Mouse (Mus musculus) cerebellum, adult 2 months (tissue): ENCODE measurements around the gene Smpdl3a. TPM values are rescaled to one million over a fixed set of nuclear protein-coding genes. Genes with fewer than 3 reads are reported as not detected.
A peak's percentile ranks its signal among the peaks of the same experiment; 100 is the strongest.

ENCODE experiments used
- DNase-seq, 2 experiments: peaks; one replicate each; pipeline ENCODE4 v3.0.0; 2021
- H3K27ac ChIP-seq: fragments of 200-500 bp; 2 replicates; pipeline ENCODE4 v1.5.1; 2012; ENCODE audit warnings: low read length, control low read depth, inconsistent platforms; ENCODE audit not compliant: insufficient read depth
- H3K27me3 ChIP-seq: fragments of 200-500 bp; 2 replicates; pipeline ENCODE4 v1.6.1; 2012; ENCODE audit warnings: inconsistent platforms, mild to moderate bottlenecking, low read length, moderate library complexity; ENCODE audit not compliant: control insufficient read depth, insufficient read depth
- H3K4me1 ChIP-seq: fragments of 200-500 bp; 2 replicates; pipeline ENCODE4 v1.6.1; 2011; ENCODE audit warnings: low read length; ENCODE audit not compliant: control insufficient read depth, insufficient read depth
- H3K4me3 ChIP-seq: fragments of 200-500 bp; replicated peaks from 2 replicates; pipeline ENCODE3; 2011; ENCODE audit warnings: mild to moderate bottlenecking, low read depth, low read length, control low read depth; ENCODE audit not compliant: insufficient read depth
- CTCF ChIP-seq: fragments of 200-500 bp; IDR thresholded peaks from 2 replicates; pipeline ENCODE4 v1.5.1; 2011; ENCODE audit warnings: low read depth, mild to moderate bottlenecking, control low read depth, low read length, moderate library complexity, borderline replicate concordance; ENCODE audit not compliant: insufficient read depth
- POLR2A ChIP-seq: fragments of 200-500 bp; IDR thresholded peaks from 2 replicates; pipeline ENCODE4 v1.6.1; 2011; ENCODE audit warnings: low read length, control low read depth, borderline replicate concordance; ENCODE audit not compliant: insufficient read depth
- WGBS: fragments of 180-500 bp; shearing (Covaris S2); methylation state at CpG from one replicate; pipeline ENCODE4 v1.1.7; 2018; 5-methylcytosine and 5-hydroxymethylcytosine counted together
- polyA plus RNA-seq: library from polyadenylated mRNA; depleted of rRNA; stranded (reverse); fragments of >200 nt; gene quantifications from 2 replicates; pipeline ENCODE4 v1.2.3, GENCODE M21; 2012; rRNA removed

Smpdl3a gene
- polyA plus RNA-seq = 29.6 and 37.7 TPM in 2 replicates

DNA sequence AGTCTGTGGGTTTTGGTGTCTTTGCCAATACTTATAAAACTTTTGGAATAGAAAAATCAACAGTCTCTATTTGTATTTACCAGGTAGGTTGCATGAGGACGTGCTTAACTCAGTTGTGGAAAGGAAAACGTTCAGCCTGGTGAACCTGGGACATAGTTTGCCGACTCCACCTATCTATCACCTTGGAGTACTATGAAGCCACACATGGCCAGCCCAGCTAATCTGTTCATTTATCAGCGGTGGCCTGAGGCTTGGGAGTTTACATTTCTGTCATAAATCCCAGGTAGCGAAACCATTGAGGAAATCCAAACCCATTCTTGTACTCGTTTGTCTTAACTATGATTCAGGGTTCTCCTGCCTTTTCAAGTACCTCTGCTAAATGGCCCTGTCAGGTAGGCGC lies at the start of gene Smpdl3a:
Gene Smpdl3a, plus strand, starts transcription at position 318 of the 400 bp plus-strand sequence.
- Histone ChIP-seq H3K27ac (0 out of 2 replicates have a peak within 1 kb of the TSS, but pooled peaks have one; percentile 58), H3K4me1 (no peaks in the 10 kb centered on the region), H3K27me3 (no peaks in the 10 kb centered on the region), H3K4me3 (peak within 1 kb of the TSS; percentile 52)
- TF ChIP-seq CTCF (no peak), POLR2A (no peak)
- WGBS = 91% methylated on average over 7 of the region's 7 CpGs
- no peak for DNase-seq

- Histone ChIP-seq H3K27me3 (no peaks in the 10 kb centered on the region), H3K4me3 (no peak overlapping the region), H3K27ac (no peak overlapping the region), H3K4me1 (no peaks in the 10 kb centered on the region)
- DNase-seq = no peak
- TF ChIP-seq POLR2A = no peak
- TF ChIP-seq CTCF = no peak
These were observed 48.7 kb upstream of the Smpdl3a start for GRCm38 (mm10) chr10:57745452-57745851.

GRCm38 (mm10) chr10:57747127-57747526 lies 47.0 kb upstream of the Smpdl3a start:
- Histone ChIP-seq H3K4me1 (no peaks in the 10 kb centered on the region), H3K4me3 (no peak overlapping the region), H3K27me3 (no peaks in the 10 kb centered on the region), H3K27ac (no peak overlapping the region)
- no peak for TF ChIP-seq POLR2A
- no peak for TF ChIP-seq CTCF
- DNase-seq = no peak

- no peaks in the 10 kb centered on the region for H3K4me1 ChIP-seq
- no peak overlapping the region for H3K4me3 ChIP-seq
- no peak overlapping the region for H3K27ac ChIP-seq
- H3K27me3 ChIP-seq = no peaks in the 10 kb centered on the region
- 97% methylated on average over 1 of the region's 1 CpGs for WGBS
- no peak for DNase-seq
- no peak for TF ChIP-seq POLR2A
- no peak for TF ChIP-seq CTCF
These were observed 40.8 kb upstream of the Smpdl3a start for GRCm38 (mm10) chr10:57753343-57753742.

DNA sequence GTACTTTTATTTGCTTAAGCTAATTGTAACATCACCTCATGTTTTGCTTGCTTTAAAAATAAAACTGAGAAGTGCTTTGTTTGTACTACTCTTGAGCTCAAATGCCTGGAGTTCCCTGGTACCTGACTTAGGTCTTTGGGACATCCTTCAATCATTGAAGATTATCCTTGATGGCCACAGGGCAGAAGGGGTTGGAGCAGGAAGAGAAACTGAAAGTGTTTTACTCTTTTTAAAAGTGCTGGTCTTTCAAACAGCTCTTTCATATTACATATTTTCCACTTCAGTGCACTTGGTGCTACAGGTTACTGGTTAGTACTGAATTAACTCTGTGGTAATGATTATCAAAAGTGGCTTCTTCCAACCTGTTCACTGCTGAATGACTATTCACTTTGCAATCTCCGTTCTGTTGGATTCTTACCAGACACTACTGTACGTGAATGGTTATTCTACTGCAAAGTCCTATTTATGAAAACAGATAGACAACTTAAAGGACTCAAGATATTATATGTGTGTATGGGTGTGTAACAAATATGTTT lies 38.9 kb upstream of the Smpdl3a start:
- no peaks in the 10 kb centered on the region for H3K4me1 ChIP-seq
- H3K4me3 ChIP-seq = no peak overlapping the region
- DNase-seq = no peak
- WGBS = 94% methylated on average over 2 of the region's 2 CpGs
- no peaks in the 10 kb centered on the region; the same call in 1 of the 2 replicates for H3K27me3 ChIP-seq
- no peak overlapping the region for H3K27ac ChIP-seq
- TF ChIP-seq POLR2A = no peak
- TF ChIP-seq CTCF = no peak

- no peaks in the 10 kb centered on the region; the same call in 1 of the 2 replicates for H3K27me3 ChIP-seq
- H3K4me1 ChIP-seq = no peaks in the 10 kb centered on the region
- TF ChIP-seq CTCF (no peak), POLR2A (no peak)
- no peak overlapping the region for H3K27ac ChIP-seq
- WGBS = 93% methylated on average over 2 of the region's 2 CpGs
- H3K4me3 ChIP-seq = no peak overlapping the region
- DNase-seq = no peak
These were observed 35.1 kb upstream of the Smpdl3a start for GRCm38 (mm10) chr10:57758999-57759398.

DNA sequence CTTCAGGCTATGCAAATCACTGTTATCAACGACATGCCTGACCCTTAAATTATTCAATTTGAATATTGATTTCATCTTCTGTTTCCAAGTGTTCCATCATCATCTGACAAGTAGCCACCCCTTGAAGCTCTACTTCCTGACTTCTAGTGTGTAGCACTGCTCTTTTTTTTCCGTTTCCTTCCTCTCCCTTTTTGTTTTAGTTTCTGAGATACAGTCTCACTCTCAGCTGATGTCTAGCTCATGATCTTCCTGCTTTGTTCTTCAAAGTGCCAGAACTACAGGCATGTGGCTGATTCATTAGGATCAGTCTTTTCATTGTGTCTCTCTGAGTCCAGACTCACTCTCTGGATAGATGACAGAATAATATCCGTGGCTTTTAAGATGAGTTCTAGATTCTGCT lies 33.4 kb upstream of the Smpdl3a start:
- H3K27me3 ChIP-seq = no peaks in the 10 kb centered on the region; the same call in 1 of the 2 replicates
- WGBS = 62% methylated on average over 3 of the region's 3 CpGs
- no peak overlapping the region for H3K4me3 ChIP-seq
- no peak for TF ChIP-seq POLR2A
- no peak for TF ChIP-seq CTCF
- H3K4me1 ChIP-seq = no peaks in the 10 kb centered on the region
- no peak for DNase-seq
- H3K27ac ChIP-seq = no peak overlapping the region

- no peak overlapping the region for H3K4me3 ChIP-seq
These were observed 31.1 kb upstream of the Smpdl3a start for GRCm38 (mm10) chr10:57763044-57763443.

More at GRCm38 (mm10) chr10:57763044-57763443, 31.1 kb upstream of the Smpdl3a start:
- Histone ChIP-seq H3K27me3 (no peaks in the 10 kb centered on the region; the same call in 1 of the 2 replicates), H3K4me1 (no peaks in the 10 kb centered on the region), H3K27ac (no peak overlapping the region)
- WGBS = 17% methylated on average over 1 of the region's 1 CpGs
- no peak for DNase-seq
- TF ChIP-seq POLR2A (no peak), CTCF (no peak)
